Mouse (Mus musculus): ENCODE measurements at regions not wholly inside any gene's neighbourhood (a gene's known extent, or its start where the extent isn't known, plus 50 kb on each side); places are given as distances from the start of the nearest gene placed in this dataset.

DNA sequence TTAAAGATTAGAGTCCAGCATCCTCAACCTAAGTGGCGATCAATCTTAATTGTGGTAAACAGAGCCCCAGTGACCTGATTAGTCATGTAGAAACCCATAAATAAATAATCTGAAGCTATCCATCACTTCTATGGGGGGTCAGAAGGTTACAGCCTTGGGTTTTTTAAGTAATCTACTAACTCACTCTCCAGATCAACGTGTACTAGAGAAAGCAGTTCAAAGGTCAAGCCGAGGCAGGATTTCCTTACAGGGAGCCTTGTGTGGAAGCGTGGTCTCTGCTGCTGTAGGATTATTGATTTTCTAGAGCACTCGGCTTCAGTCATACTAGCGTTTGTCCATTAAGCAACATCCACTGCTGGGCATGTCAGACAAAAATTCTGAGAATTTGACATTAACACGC, 127.1 kb downstream of the Psat1 start:
- DNase-seq (ENCODE audit: low spot score), result no peak
- Histone ChIP-seq H3K4me1 (peaks cover 11% of the 10 kb centered on the region), H3K27me3 (ENCODE audit: low read depth, poor library complexity, severe bottlenecking) (no peaks in the 10 kb centered on the region), H3K9me3 (replicated peaks) (no peaks in the 10 kb centered on the region), H3K27ac (no peak overlapping the region), H3K4me3 (no peak overlapping the region), H3K36me3 (no peaks in the 10 kb centered on the region)
- 19% methylated on average over 7 of the region's 7 CpGs for WGBS

DNA sequence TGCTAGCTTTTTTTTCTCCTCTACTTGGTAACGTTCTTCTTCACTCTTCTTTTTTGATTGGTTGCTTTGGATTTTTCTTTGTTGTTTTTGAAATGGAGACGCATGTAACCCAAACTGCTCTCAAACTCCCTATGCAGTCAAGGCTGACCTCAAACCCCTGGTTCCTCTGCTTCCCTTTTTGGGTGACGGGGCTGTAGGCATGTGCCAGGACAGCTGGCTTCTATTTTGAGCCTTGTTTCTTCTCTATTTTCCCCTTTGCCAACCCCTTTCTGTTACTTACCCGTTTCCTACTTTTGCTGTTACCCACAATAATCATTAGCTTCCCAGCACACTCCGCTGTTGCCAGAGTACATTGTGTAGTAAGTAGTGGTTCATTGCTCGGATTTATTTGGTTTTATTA, 132.0 kb downstream of the Psat1 start:
- no peaks in the 10 kb centered on the region for H3K36me3 ChIP-seq
- H3K27ac ChIP-seq, result no peak overlapping the region
- WGBS, result 74% methylated on average over 6 of the region's 6 CpGs
- H3K27me3 ChIP-seq (ENCODE audit: low read depth, poor library complexity, severe bottlenecking), result no peaks in the 10 kb centered on the region
- no peak overlapping the region for H3K4me3 ChIP-seq
- peaks cover 7% of the 10 kb centered on the region for H3K4me1 ChIP-seq
- DNase-seq (ENCODE audit: low spot score), result no peak
- no peaks in the 10 kb centered on the region for H3K9me3 ChIP-seq (replicated peaks)

DNA sequence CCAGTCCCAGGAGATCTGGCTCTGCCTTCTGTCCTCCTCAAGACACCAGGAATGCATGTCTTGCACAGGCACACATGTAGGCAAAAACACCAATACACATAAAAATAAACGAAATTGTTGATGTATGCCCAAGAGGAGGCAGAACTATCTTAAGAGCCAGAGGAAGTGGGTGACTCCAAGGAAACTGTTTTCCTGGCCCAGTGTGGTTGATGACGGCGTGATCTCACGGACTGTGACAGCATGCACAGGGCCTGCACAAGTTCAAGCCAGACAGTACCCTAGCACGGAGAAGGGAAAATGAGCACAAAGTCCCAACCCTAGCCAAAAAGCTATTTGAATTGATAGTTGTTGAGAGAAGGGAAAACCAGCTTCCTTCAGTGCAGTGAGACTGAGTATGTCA, 138.1 kb downstream of the Psat1 start:
- Histone ChIP-seq H3K27ac (no peak overlapping the region), H3K27me3 (ENCODE audit: low read depth, poor library complexity, severe bottlenecking) (peaks cover 24% of the 10 kb centered on the region)
- no peak for DNase-seq (ENCODE audit: low spot score)

DNA sequence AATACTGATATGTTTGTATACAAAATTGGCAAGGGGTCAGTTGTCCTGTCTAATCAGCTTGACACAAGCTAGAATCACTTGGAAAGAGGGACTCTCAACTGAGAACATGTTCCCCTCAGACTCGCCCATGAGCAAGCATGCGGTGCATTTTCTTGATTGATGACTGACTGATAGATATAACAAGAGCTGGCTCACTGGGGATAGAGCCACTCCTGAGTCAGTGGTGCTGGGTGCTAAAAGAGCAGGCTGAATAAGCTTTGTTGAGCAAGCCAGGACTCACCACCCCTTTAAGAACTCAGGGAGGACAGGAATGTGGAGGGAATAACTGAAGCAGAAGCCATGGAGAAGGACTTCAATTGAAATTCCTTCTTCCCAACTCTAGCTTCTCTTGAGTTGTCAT, 139.5 kb downstream of the Psat1 start:
- Histone ChIP-seq H3K27me3 (ENCODE audit: low read depth, poor library complexity, severe bottlenecking) (peaks cover 26% of the 10 kb centered on the region), H3K9me3 (replicated peaks) (no peaks in the 10 kb centered on the region), H3K4me3 (no peak overlapping the region), H3K4me1 (peaks cover 18% of the 10 kb centered on the region), H3K27ac (no peak overlapping the region), H3K36me3 (no peaks in the 10 kb centered on the region)
- no peak for DNase-seq (ENCODE audit: low spot score)
- WGBS, result 87% methylated on average over 2 of the region's 2 CpGs

More for the DNA sequence above, 138.1 kb downstream of the Psat1 start:
- no peaks in the 10 kb centered on the region for H3K9me3 ChIP-seq (replicated peaks)
- no peaks in the 10 kb centered on the region for H3K36me3 ChIP-seq
- no peak overlapping the region for H3K4me3 ChIP-seq
- 87% methylated on average over 5 of the region's 5 CpGs for WGBS
- peaks cover 4% of the 10 kb centered on the region; the same call in 1 of the 2 replicates for H3K4me1 ChIP-seq

DNA sequence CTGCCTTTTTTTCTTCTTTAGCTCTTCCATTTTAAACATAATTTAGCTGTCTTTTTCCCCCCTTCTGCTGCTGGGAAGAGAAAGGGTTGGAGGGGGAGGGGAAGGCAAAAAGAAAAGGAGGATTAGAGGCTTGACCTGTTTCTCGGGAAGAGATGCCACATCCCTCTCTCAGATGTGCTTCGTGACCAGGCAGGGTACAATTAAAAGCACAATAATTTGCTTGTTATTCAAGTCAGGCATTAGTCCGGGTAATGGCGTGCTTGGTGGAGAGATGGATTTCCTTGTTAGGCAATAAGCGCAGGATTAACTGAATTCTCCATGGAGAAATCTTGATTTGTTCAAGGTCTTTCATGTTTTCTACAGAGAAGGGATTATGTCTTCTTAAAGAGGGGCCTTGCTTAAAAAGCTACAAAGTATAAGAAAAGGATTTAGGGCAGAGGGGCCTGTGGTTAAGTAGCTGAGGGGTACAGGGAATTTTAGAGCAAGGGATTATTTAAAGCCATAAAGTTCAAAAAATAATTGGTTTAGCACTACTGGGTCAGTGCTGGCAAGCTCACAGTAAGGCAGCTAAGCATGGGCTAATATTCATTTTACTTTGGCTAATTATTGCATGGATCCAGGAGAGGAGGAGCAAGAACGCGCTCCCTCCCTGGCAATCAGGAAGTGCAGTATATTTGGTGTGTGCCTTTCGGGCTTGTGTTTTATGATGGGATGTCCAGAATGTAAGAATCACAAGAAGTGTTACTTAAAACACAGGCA, 143.8 kb downstream of the Psat1 start:
- H3K27me3 ChIP-seq (ENCODE audit: low read depth, poor library complexity, severe bottlenecking), result peaks cover 34% of the 10 kb centered on the region
- no peak for DNase-seq (ENCODE audit: low spot score)
- WGBS, result 36% methylated on average over 8 of the region's 8 CpGs
- no peak overlapping the region for H3K27ac ChIP-seq
- H3K4me1 ChIP-seq, result peaks cover 39% of the 10 kb centered on the region
- no peaks in the 10 kb centered on the region for H3K36me3 ChIP-seq
- no peaks in the 10 kb centered on the region for H3K9me3 ChIP-seq (replicated peaks)
- H3K4me3 ChIP-seq, result no peak overlapping the region

DNA sequence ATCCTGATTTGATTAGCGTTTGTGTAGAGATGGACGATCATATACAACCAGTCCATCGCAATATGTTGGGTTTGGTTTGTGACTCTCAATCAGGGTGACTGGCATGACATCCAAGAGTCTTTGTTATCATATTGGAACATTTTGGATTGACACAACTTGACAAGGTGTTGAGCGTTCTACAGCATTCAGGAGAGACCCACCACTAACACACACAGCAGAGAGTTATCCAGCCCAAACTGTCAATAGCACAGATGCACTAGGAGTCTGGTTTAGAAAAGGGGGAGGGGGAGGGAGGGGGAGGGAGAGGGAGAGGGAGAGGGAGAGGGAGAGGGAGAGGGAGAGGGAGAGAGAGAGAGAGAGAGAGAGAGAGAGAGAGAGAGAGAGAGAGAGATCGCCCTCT, 144.5 kb downstream of the Psat1 start:
- Histone ChIP-seq H3K4me1 (peaks cover 41% of the 10 kb centered on the region), H3K36me3 (no peaks in the 10 kb centered on the region), H3K4me3 (no peak overlapping the region), H3K9me3 (replicated peaks) (no peaks in the 10 kb centered on the region), H3K27ac (0 out of 2 replicates have a peak overlapping the region, but pooled peaks have one; percentile 69), H3K27me3 (ENCODE audit: low read depth, poor library complexity, severe bottlenecking) (peaks cover 38% of the 10 kb centered on the region)
- DNase-seq (ENCODE audit: low spot score), result no peak
- WGBS, result 71% methylated on average over 5 of the region's 5 CpGs

DNA sequence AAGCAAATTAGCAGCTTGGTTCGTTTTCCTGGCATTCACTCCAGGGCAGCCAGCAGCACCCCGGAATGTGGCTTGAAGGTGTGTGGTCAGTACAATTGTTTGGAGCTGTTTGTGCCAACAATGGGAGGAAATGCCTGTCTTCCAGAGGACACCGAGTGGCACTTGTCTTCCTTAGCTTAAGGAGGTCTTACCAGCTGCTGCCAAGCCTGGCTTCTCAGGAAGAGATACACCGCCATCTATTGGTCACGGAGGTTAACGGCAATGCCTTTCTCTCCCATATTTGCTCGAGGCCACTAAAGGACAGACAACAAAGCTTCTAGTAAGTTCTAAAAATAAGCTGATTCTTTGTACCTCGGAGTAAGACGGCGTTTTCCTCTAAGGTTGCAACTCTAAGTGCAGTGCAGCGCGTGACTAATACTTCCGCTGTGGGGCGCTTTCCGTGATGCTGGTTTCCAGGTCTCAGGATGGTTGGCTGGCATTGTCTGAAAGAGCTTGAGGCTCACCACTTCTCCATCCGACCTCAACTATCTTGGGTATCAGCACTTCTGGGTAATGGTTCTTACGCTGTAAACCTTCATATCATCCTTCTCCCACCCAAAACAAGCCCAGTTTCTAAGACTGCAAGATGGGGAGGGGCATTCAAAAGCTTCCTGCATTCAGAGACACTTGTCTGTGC, 145.2 kb downstream of the Psat1 start:
- Histone ChIP-seq H3K4me1 (peaks cover 45% of the 10 kb centered on the region), H3K36me3 (no peaks in the 10 kb centered on the region), H3K27ac (peak overlapping the region; percentile 69; the same call in 1 of the 2 replicates), H3K27me3 (ENCODE audit: low read depth, poor library complexity, severe bottlenecking) (peaks cover 37% of the 10 kb centered on the region), H3K4me3 (peak overlapping the region; percentile 46), H3K9me3 (replicated peaks) (no peaks in the 10 kb centered on the region)
- DNase-seq (ENCODE audit: low spot score), result peak; percentile 83
- 5% methylated on average over 16 of the region's 17 CpGs for WGBS

DNA sequence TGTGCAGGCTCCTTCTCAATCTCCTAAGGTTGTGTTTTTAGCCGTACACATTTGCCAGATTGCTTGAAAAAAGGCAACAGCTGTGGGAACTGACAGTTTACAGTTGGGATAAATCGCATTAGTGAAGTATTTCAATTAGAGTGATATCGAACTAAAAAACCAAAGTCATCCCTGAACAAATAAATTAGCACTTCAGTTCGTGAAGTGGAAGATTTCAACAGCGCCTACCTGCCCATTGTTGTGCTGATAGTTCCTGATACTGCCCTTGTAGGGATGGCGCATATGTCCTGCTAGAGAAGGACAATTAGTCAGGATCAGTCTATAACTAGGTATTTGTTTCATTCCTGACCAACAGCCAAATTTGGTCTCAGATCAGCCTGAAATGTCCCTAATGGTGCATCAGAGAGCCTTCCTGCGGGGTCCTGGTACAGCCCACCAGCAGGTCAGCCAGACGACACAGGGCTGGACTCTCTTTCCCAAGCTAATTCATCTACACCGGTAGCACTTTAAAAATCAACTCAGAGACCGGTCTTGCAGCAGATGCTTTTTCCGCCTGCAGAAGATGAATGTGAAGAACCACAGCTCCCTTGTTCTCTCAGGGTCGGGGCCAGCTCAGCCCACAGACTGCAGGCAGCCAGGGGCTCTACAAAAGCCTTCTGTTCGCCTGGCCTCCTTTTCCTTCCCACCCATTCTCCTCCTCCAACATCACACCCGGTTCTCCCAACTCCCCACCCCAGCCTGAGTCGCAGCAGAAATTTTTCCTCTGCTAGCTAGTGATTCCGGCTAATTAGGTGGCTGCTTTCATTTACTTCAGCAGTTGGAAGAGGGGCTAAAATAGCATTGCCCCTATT, 146.1 kb downstream of the Psat1 start:
- peak; percentile 58 for DNase-seq (ENCODE audit: low spot score)
- 20% methylated on average over 16 of the region's 16 CpGs for WGBS
- Histone ChIP-seq H3K27me3 (ENCODE audit: low read depth, poor library complexity, severe bottlenecking) (peaks cover 39% of the 10 kb centered on the region), H3K36me3 (no peaks in the 10 kb centered on the region), H3K9me3 (replicated peaks) (no peaks in the 10 kb centered on the region), H3K27ac (peak overlapping the region; percentile 69), H3K4me1 (peaks cover 45% of the 10 kb centered on the region), H3K4me3 (peak overlapping the region; percentile 46)

DNA sequence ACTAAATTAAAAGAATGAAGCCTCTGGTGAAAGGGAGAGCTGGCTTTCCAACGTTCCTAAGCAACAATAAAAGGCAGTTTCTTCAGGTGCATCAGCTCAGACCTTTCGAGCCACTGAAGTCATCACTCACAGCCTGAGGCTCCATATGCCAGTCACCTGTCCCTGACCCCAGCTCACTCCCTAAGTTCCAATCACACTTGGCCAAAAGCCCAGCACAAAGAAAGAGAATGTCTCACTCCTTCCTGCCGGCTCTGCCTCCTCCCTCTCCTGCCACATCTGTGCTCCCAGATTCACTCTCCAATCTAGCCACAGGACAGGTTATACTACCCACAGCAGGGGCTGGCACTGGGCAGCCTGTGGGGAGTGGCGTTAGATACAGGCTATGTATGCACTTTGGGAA, 150.7 kb downstream of the Psat1 start:
- peak overlapping the region; percentile 23; the same call in 1 of the 2 replicates for H3K27ac ChIP-seq
- no peaks in the 10 kb centered on the region for H3K36me3 ChIP-seq
- 34% methylated on average over 4 of the region's 4 CpGs for WGBS
- no peaks in the 10 kb centered on the region for H3K9me3 ChIP-seq (replicated peaks)
- no peak overlapping the region for H3K4me3 ChIP-seq
- H3K27me3 ChIP-seq (ENCODE audit: low read depth, poor library complexity, severe bottlenecking), result peaks cover 36% of the 10 kb centered on the region
- peaks cover 17% of the 10 kb centered on the region for H3K4me1 ChIP-seq
- DNase-seq (ENCODE audit: low spot score), result no peak

DNA sequence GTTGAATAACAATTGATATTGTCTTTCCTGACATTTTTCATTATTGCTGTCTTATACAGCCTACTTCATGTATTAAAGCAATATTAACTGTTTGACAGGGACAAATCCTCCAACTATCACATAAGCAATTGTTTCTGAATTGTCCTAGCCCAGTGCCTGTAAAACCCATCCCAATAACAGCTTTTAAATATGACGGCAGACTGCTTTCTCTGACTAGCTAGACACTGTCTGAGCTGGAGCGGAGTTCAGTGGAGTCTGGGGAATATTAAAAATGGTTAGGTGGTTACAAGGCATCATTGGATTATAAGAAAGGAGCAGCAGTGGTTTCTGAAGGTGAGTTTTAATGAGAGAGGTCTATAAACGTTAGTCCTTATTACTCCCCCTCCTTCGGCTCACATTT, 155.2 kb downstream of the Psat1 start:
- H3K27me3 ChIP-seq (ENCODE audit: low read depth, poor library complexity, severe bottlenecking), result peaks cover 26% of the 10 kb centered on the region; the same call in 1 of the 2 replicates
- 77% methylated on average over 4 of the region's 4 CpGs for WGBS
- H3K36me3 ChIP-seq, result no peaks in the 10 kb centered on the region
- peaks cover 9% of the 10 kb centered on the region for H3K4me1 ChIP-seq
- no peak overlapping the region for H3K4me3 ChIP-seq
- no peaks in the 10 kb centered on the region for H3K9me3 ChIP-seq (replicated peaks)
- H3K27ac ChIP-seq, result no peak overlapping the region
- DNase-seq (ENCODE audit: low spot score), result no peak

DNA sequence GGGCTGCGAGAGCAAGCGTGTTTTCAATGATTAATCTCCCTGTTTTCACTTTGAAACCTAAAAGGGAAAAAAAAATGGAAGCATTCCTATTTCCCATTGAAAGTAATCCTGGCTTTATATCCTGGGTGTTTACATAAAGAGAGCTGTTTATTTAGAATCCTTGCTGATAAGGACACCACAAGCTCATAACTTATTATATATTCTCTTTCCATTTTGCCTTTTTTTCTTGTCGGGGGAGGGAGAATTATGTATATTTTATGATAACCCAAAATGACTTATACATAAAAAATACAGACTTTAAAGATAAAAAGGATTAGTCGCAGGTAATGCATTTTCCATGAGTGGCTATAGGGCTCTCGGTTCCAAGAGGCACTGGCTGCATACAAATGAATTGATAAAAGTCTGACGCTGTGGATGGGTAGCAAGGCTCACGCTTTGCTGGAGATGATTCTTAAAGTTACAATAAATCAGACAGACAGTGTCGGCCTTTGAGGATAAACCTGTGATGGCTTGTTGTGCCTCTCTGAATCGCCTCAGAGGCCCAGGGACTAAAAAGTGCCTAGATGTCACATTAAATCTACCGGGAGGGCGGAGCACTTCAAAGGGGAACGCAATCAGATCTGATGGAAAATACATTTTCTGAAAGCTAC, 155.7 kb downstream of the Psat1 start:
- H3K9me3 ChIP-seq (replicated peaks), result no peaks in the 10 kb centered on the region
- 44% methylated on average over 12 of the region's 12 CpGs for WGBS
- H3K4me1 ChIP-seq, result peaks cover 9% of the 10 kb centered on the region
- H3K27ac ChIP-seq, result no peak overlapping the region
- H3K27me3 ChIP-seq (ENCODE audit: low read depth, poor library complexity, severe bottlenecking), result peaks cover 24% of the 10 kb centered on the region; the same call in 1 of the 2 replicates
- H3K4me3 ChIP-seq, result peak overlapping the region; percentile 30; the same call in 1 of the 2 replicates
- DNase-seq (ENCODE audit: low spot score), result no peak
- H3K36me3 ChIP-seq, result no peaks in the 10 kb centered on the region

DNA sequence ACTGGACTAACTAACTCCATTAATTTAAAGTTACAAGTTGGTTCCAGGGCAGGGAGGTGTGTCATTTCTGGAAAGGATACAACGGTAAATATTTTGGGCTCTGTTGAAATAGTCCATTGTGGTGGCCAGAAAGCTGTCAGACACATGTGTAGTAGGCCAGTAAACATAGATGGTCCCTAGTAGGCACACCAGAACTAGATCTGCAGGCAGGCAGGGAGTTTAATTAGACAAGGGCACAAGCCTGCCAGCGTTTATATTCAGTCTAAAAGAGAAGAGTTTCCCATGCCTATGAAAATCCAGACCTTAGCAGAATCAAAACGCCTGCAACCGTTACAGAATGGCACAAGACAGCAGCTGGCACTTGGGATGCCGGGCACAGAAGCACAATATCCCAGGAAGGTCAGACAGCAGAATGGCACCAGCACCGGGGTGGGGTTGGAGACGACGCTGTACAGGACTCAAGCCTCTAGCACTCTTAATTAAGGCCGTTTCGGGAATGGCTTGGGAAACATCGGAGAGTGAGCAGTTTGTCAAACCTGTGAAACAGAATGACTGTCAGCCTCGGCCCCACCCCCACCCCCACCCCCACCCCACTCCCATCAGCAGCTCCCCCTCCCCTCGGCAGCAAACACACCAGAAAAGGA, 156.4 kb downstream of the Psat1 start:
- Histone ChIP-seq H3K9me3 (replicated peaks) (no peaks in the 10 kb centered on the region), H3K4me1 (peaks cover 9% of the 10 kb centered on the region), H3K36me3 (no peaks in the 10 kb centered on the region), H3K27me3 (ENCODE audit: low read depth, poor library complexity, severe bottlenecking) (peaks cover 19% of the 10 kb centered on the region; the same call in 1 of the 2 replicates), H3K4me3 (peak overlapping the region; percentile 30; the same call in 1 of the 2 replicates), H3K27ac (no peak overlapping the region)
- WGBS, result 27% methylated on average over 13 of the region's 13 CpGs
- DNase-seq (ENCODE audit: low spot score), result no peak
